Mouse (Mus musculus) embryonic facial prominence, embryonic 12.5 days (tissue): ENCODE results near the gene Arl4d. TPM values are rescaled to one million over a fixed set of nuclear protein-coding genes. Genes with fewer than 3 reads are reported as not detected.
"Not testable (repeated sequence)": the region's sequence is repeated elsewhere in the genome, so short reads cannot be mapped to it uniquely, and the experiment has no call there.

Source experiments
- ATAC-seq: fragments of 200-750 bp; cut with Nextera tagmentation; 2 replicates; pipeline ENCODE4 v1.8.0; 2017; ENCODE audit not compliant: insufficient number of reproducible peaks, insufficient read depth, low FRiP score, low TSS enrichment
- H3K27ac ChIP-seq: fragments of 300-500 bp; sonication (generic); 2 replicates; pipeline ENCODE4 v1.5.1; 2016; ENCODE audit warnings: mild to moderate bottlenecking
- H3K27me3 ChIP-seq: fragments of 300-500 bp; sonication (generic); 2 replicates; pipeline ENCODE4 v1.6.1; 2016; ENCODE audit warnings: mild to moderate bottlenecking, moderate library complexity
- H3K36me3 ChIP-seq: fragments of 300-500 bp; sonication (generic); 2 replicates; pipeline ENCODE4 v1.6.1; 2016; ENCODE audit warnings: mild to moderate bottlenecking
- H3K4me1 ChIP-seq: fragments of 300-500 bp; sonication (generic); 2 replicates; pipeline ENCODE4 v1.6.1; 2016
- H3K4me2 ChIP-seq: fragments of 300-500 bp; sonication (generic); replicated peaks from 2 replicates; pipeline ENCODE4 v1.6.1; 2016; ENCODE audit warnings: mild to moderate bottlenecking, moderate library complexity
- H3K4me3 ChIP-seq: fragments of 300-500 bp; sonication (generic); 2 replicates; pipeline ENCODE4 v1.5.1; 2016; ENCODE audit warnings: mild to moderate bottlenecking
- H3K9ac ChIP-seq: fragments of 300-500 bp; sonication (generic); 2 replicates; pipeline ENCODE4 v1.6.1; 2016; ENCODE audit warnings: mild to moderate bottlenecking, moderate library complexity
- H3K9me3 ChIP-seq: fragments of 300-500 bp; sonication (generic); 2 replicates; pipeline ENCODE4 v1.6.1; 2016; ENCODE audit warnings: mild to moderate bottlenecking, moderate library complexity
- WGBS: fragments of 180-500 bp; shearing (Covaris S2); methylation state at CpG from one replicate; pipeline ENCODE4 v1.1.7; 2016; 5-methylcytosine and 5-hydroxymethylcytosine counted together
- polyA plus RNA-seq: library from polyadenylated mRNA; unstranded; fragments of >200 nt; fragmentation: Nextera tagmentation; extraction: Ambion mirVana; gene quantifications from 2 replicates; pipeline ENCODE4 v1.2.1, GENCODE M21; 2016

Arl4d gene
- polyA plus RNA-seq, 1 experiment from 2014 or later = 3.9 TPM

GRCm38 (mm10) chr11:101635660-101636059, 29.7 kb upstream of the Arl4d start:
- WGBS = 72% methylated on average over 10 of the region's 10 CpGs
- no peak overlapping the region for H3K9ac ChIP-seq
- H3K36me3 ChIP-seq = peaks cover 20% of the 10 kb centered on the region
- no peaks in the 10 kb centered on the region for H3K27me3 ChIP-seq
- no peak for ATAC-seq
- no peak overlapping the region for H3K4me2 ChIP-seq
- no peaks in the 10 kb centered on the region for H3K9me3 ChIP-seq
- no peak overlapping the region for H3K4me3 ChIP-seq
- no peaks in the 10 kb centered on the region for H3K4me1 ChIP-seq
- no peak overlapping the region for H3K27ac ChIP-seq

DNA sequence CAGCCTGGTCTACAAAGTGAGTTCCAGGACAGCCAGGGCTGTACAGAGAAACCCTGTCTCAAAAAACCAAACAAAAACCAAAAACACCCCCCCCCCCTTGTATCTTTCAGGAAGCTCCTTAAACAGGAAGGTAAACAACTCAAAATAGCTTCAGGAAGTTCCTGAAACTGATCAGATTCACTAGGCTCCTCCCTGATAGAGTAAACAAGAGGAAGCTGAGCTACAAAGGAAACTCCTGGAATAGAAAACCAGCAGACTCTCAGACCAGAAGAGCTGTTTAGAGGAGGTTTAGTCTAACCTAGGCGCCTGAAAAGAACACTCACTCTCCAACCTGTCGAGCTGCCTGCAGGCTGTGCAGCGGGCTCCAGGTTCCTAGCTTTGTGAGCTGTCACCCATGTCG, 25.6 kb upstream of the Arl4d start:
- Histone ChIP-seq H3K27me3 (no peaks in the 10 kb centered on the region), H3K36me3 (peaks cover 8% of the 10 kb centered on the region), H3K4me3 (no peak overlapping the region), H3K4me2 (no peak overlapping the region), H3K9me3 (no peaks in the 10 kb centered on the region), H3K9ac (no peak overlapping the region), H3K27ac (no peak overlapping the region), H3K4me1 (peaks cover 7% of the 10 kb centered on the region; the same call in 1 of the 2 replicates)
- WGBS = 83% methylated on average over 4 of the region's 4 CpGs
- ATAC-seq = no peak

- H3K9ac ChIP-seq = peak overlapping the region; percentile 36; the same call in 1 of the 2 replicates
- peak overlapping the region; percentile 77 for H3K27ac ChIP-seq
- H3K4me1 ChIP-seq, H3K27me3 ChIP-seq, H3K9me3 ChIP-seq, H3K36me3 ChIP-seq: not testable (repeated sequence)
- WGBS = 6% methylated on average over 53 of the region's 53 CpGs
- ATAC-seq = peak; percentile 57
- peak overlapping the region; percentile 28 for H3K4me3 ChIP-seq
- peak overlapping the region; percentile 44 for H3K4me2 ChIP-seq
Measured at GRCm38 (mm10) chr11:101640857-101641709, 24.3 kb upstream of the Arl4d start.

GRCm38 (mm10) chr11:101641710-101642642, 23.4 kb upstream of the Arl4d start:
- H3K9ac ChIP-seq, H3K9me3 ChIP-seq, H3K27me3 ChIP-seq, H3K4me3 ChIP-seq, H3K36me3 ChIP-seq, H3K4me1 ChIP-seq: not testable (repeated sequence)
- Histone ChIP-seq H3K4me2 (peak overlapping the region; percentile 44; the same call in 1 of the 2 replicates), H3K27ac (peak overlapping the region; percentile 77)
- WGBS = 5% methylated on average over 15 of the region's 26 CpGs
- peak; percentile 86 for ATAC-seq

GRCm38 (mm10) chr11:101642931-101643330, 22.4 kb upstream of the Arl4d start:
- no peak for ATAC-seq
- WGBS = 54% methylated on average over 5 of the region's 5 CpGs

DNA sequence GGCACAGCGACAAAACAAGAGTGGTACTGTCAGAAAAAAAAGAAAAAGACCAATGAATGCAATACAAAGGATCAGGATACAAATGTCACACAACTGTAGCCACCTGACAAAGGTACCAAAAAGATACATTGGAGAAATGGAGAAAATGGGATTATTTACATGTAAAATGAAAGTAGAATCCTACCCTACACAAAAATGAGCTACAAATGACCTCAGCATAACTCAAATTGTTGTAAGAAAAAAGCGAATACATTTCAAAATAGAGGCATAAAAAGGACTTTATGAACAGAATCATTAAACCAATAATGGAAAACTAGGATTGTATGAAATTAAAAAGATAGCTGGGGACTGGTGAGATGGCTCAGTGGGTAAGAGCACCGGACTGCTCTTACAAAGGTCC, 20.8 kb upstream of the Arl4d start:
- H3K4me2 ChIP-seq = no peak overlapping the region
- H3K4me1 ChIP-seq = peaks cover 7% of the 10 kb centered on the region; the same call in 1 of the 2 replicates
- no peaks in the 10 kb centered on the region for H3K36me3 ChIP-seq
- 55% methylated on average over 3 of the region's 3 CpGs for WGBS
- no peak overlapping the region for H3K27ac ChIP-seq
- no peak overlapping the region for H3K4me3 ChIP-seq
- H3K9ac ChIP-seq = no peak overlapping the region
- no peak for ATAC-seq
- no peaks in the 10 kb centered on the region for H3K9me3 ChIP-seq
- no peaks in the 10 kb centered on the region for H3K27me3 ChIP-seq

More at GRCm38 (mm10) chr11:101642931-101643330, 22.4 kb upstream of the Arl4d start:
- Histone ChIP-seq H3K4me2 (no peak overlapping the region), H3K4me3 (no peak overlapping the region), H3K9ac (no peak overlapping the region), H3K27me3 (no peaks in the 10 kb centered on the region), H3K9me3 (no peaks in the 10 kb centered on the region), H3K4me1 (peaks cover 7% of the 10 kb centered on the region; the same call in 1 of the 2 replicates), H3K36me3 (no peaks in the 10 kb centered on the region), H3K27ac (no peak overlapping the region)

GRCm38 (mm10) chr11:101645043-101645410, 20.3 kb upstream of the Arl4d start:
- H3K9ac ChIP-seq, H3K27me3 ChIP-seq, H3K36me3 ChIP-seq, H3K4me2 ChIP-seq, H3K9me3 ChIP-seq, H3K4me3 ChIP-seq, H3K4me1 ChIP-seq, H3K27ac ChIP-seq, ATAC-seq: not testable (repeated sequence)
- WGBS = 1% methylated on average over 4 of the region's 4 CpGs

- H3K4me1 ChIP-seq, H3K36me3 ChIP-seq, H3K27me3 ChIP-seq, H3K9me3 ChIP-seq: not testable (repeated sequence)
- H3K27ac ChIP-seq = peak overlapping the region; percentile 92
- peak overlapping the region; percentile 40 for H3K4me2 ChIP-seq
- ATAC-seq = peak; percentile 86
- under 1% methylated on average over 43 of the region's 56 CpGs for WGBS
- H3K4me3 ChIP-seq = peak overlapping the region; percentile 23
- peak overlapping the region; percentile 40 for H3K9ac ChIP-seq
Measured at GRCm38 (mm10) chr11:101645411-101646282, 19.7 kb upstream of the Arl4d start.

DNA sequence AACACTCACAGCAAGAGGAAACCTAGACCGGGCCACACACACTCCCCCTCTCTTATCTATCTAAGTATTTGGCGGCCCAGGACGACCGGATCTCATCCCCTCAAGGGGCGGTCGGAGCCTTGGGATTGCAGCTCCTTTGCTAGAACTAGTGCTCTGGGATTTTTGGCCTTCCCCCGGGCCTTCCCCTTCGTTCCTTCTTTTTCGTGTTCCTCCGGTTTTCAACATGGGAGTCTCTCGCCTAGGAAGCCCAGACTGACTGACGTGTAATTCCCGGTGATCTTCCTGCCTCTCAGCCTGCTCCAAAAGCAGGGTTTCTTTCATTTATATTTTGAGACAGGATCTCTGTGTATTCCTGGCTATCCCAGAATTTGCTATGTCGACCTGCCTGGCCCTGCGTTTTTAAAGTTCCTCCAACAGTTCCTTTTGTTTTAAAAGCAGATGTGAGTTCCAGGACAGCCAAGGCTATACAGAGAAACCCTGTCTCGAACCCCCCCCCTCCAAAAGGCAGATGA, 19.0 kb upstream of the Arl4d start:
- Histone ChIP-seq H3K4me3 (peak overlapping the region; percentile 23), H3K4me2 (peak overlapping the region; percentile 40), H3K27ac (peak overlapping the region; percentile 92), H3K9ac (peak overlapping the region; percentile 40)
- H3K36me3 ChIP-seq, ATAC-seq, H3K9me3 ChIP-seq, H3K27me3 ChIP-seq, H3K4me1 ChIP-seq: not testable (repeated sequence)
- WGBS = 12% methylated on average over 16 of the region's 16 CpGs

GRCm38 (mm10) chr11:101647093-101647492, 18.2 kb upstream of the Arl4d start:
- not testable (repeated sequence) for H3K36me3 ChIP-seq, H3K27me3 ChIP-seq, H3K27ac ChIP-seq, H3K9me3 ChIP-seq, H3K4me2 ChIP-seq, H3K4me1 ChIP-seq, ATAC-seq, H3K4me3 ChIP-seq
- WGBS = 94% methylated on average over 10 of the region's 10 CpGs
- 0 out of 2 replicates have a peak overlapping the region, but pooled peaks have one; percentile 40 for H3K9ac ChIP-seq

- 83% methylated on average over 4 of the region's 4 CpGs for WGBS
- Histone ChIP-seq H3K27me3 (peaks cover 5% of the 10 kb centered on the region; the same call in 1 of the 2 replicates), H3K4me2 (no peak overlapping the region), H3K9ac (no peak overlapping the region), H3K4me3 (no peak overlapping the region), H3K9me3 (no peaks in the 10 kb centered on the region), H3K36me3 (no peaks in the 10 kb centered on the region), H3K4me1 (0 out of 2 replicates have a peak, but pooled peaks cover 4% of the 10 kb centered on the region), H3K27ac (no peak overlapping the region)
- ATAC-seq = no peak
Measured at GRCm38 (mm10) chr11:101656356-101656755, 9.0 kb upstream of the Arl4d start.
